Mouse (Mus musculus): ENCODE measurements at regions not wholly inside any gene's neighbourhood (a gene's known extent, or its start where the extent isn't known, plus 50 kb on each side); places are given as distances from the start of the nearest gene placed in this dataset.
"Not testable (repeated sequence)": the region's sequence is repeated elsewhere in the genome, so short reads cannot be mapped to it uniquely, and the experiment has no call there.

- H3K4me3 ChIP-seq (ENCODE audit: low read length); H3K4me1 ChIP-seq (ENCODE audit: insufficient read depth, low read length); ATAC-seq (ENCODE audit: low FRiP score, low TSS enrichment); H3K9me3 ChIP-seq (ENCODE audit: low read length); H3K36me3 ChIP-seq (ENCODE audit: insufficient read depth, low read length); H3K27me3 ChIP-seq (ENCODE audit: insufficient read depth, low read length); H3K9ac ChIP-seq (replicated peaks; ENCODE audit: low read length); H3K4me2 ChIP-seq (replicated peaks; ENCODE audit: low read depth, low read length); H3K27ac ChIP-seq (ENCODE audit: low read length): not testable (repeated sequence)
- WGBS: 59% methylated on average over 1 of the region's 5 CpGs
Measured at GRCm38 (mm10) chrX:152511922-152512321, 51.2 kb upstream of the Cldn34a start.

GRCm38 (mm10) chrX:152505405-152505804, 57.7 kb upstream of the Cldn34a start:
- not testable (repeated sequence) for H3K4me2 ChIP-seq (replicated peaks; ENCODE audit: low read depth, low read length); H3K9me3 ChIP-seq (ENCODE audit: low read length); H3K27me3 ChIP-seq (ENCODE audit: insufficient read depth, low read length); H3K9ac ChIP-seq (replicated peaks; ENCODE audit: low read length); H3K4me1 ChIP-seq (ENCODE audit: insufficient read depth, low read length); H3K36me3 ChIP-seq (ENCODE audit: insufficient read depth, low read length); ATAC-seq (ENCODE audit: low FRiP score, low TSS enrichment); H3K4me3 ChIP-seq (ENCODE audit: low read length); H3K27ac ChIP-seq (ENCODE audit: low read length)
- WGBS: no CpG with 5 or more reads among the region's 3 CpGs

GRCm38 (mm10) chrX:152499371-152499957, 63.7 kb upstream of the Cldn34a start:
- H3K4me1 ChIP-seq (ENCODE audit: insufficient read depth, low read length); H3K36me3 ChIP-seq (ENCODE audit: insufficient read depth, low read length); H3K4me3 ChIP-seq (ENCODE audit: low read length); H3K4me2 ChIP-seq (replicated peaks; ENCODE audit: low read depth, low read length); H3K27ac ChIP-seq (ENCODE audit: low read length); H3K9me3 ChIP-seq (ENCODE audit: low read length); H3K27me3 ChIP-seq (ENCODE audit: insufficient read depth, low read length); H3K9ac ChIP-seq (replicated peaks; ENCODE audit: low read length): not testable (repeated sequence)
- 0 out of 2 replicates have a peak, but pooled peaks have one; percentile 51 for ATAC-seq (ENCODE audit: low FRiP score, low TSS enrichment)
- no CpG with 5 or more reads among the region's 5 CpGs for WGBS

DNA sequence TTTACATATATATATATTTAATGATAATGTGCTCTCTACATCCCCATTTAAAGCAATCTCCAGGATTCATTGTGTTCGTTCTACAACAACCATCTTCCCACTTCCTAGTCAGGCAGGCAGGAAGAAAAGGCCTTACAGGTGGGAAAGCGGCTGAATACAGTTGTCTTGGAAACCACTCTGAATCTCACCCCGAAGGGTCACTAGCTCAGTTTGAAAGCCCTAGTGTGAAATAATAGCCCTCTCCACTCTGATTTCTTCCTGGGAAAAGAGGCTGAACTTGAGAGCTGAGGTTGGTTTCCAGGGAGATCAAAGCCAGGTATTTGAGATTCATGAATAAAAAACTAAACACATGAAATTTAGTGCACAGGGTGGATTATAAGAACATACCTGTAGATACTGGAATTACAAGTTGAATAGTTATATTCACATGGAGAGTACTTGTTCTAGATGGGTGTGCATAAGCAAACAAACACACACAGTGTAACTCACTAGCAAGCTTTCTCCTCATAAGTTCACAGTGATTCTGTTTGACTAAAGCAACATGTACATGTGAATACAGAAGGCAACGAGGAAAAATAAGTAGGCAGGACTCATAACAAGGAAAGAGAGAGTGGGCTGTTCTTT, 91.6 kb upstream of the Cldn34a start:
- Histone ChIP-seq H3K27ac (ENCODE audit: low read length) (no peak overlapping the region), H3K36me3 (ENCODE audit: insufficient read depth, low read length) (no peaks in the 10 kb centered on the region), H3K4me3 (ENCODE audit: low read length) (no peak overlapping the region), H3K4me2 (replicated peaks; ENCODE audit: low read depth, low read length) (no peak overlapping the region), H3K4me1 (ENCODE audit: insufficient read depth, low read length) (no peaks in the 10 kb centered on the region), H3K9me3 (ENCODE audit: low read length) (no peaks in the 10 kb centered on the region), H3K9ac (replicated peaks; ENCODE audit: low read length) (no peak overlapping the region), H3K27me3 (ENCODE audit: insufficient read depth, low read length) (peaks cover 14% of the 10 kb centered on the region)
- no peak for ATAC-seq (ENCODE audit: low FRiP score, low TSS enrichment)
- 60% methylated on average over 4 of the region's 4 CpGs for WGBS

GRCm38 (mm10) chrX:152424432-152424958, 56.0 kb upstream of the Gpr173 start:
- not testable (repeated sequence) for H3K27ac ChIP-seq (ENCODE audit: low read length); H3K27me3 ChIP-seq (ENCODE audit: insufficient read depth, low read length); H3K9ac ChIP-seq (replicated peaks; ENCODE audit: low read length); H3K4me2 ChIP-seq (replicated peaks; ENCODE audit: low read depth, low read length); H3K9me3 ChIP-seq (ENCODE audit: low read length); H3K4me1 ChIP-seq (ENCODE audit: insufficient read depth, low read length); H3K36me3 ChIP-seq (ENCODE audit: insufficient read depth, low read length); ATAC-seq (ENCODE audit: low FRiP score, low TSS enrichment); H3K4me3 ChIP-seq (ENCODE audit: low read length)
- no CpG with 5 or more reads among the region's 5 CpGs for WGBS

- not testable (repeated sequence) for H3K4me2 ChIP-seq (replicated peaks; ENCODE audit: low read depth, low read length); H3K27me3 ChIP-seq (ENCODE audit: insufficient read depth, low read length); ATAC-seq (ENCODE audit: low FRiP score, low TSS enrichment); H3K9ac ChIP-seq (replicated peaks; ENCODE audit: low read length); H3K9me3 ChIP-seq (ENCODE audit: low read length); H3K27ac ChIP-seq (ENCODE audit: low read length); H3K4me3 ChIP-seq (ENCODE audit: low read length); H3K36me3 ChIP-seq (ENCODE audit: insufficient read depth, low read length); H3K4me1 ChIP-seq (ENCODE audit: insufficient read depth, low read length)
- no CpG with 5 or more reads among the region's 3 CpGs for WGBS
Measured at GRCm38 (mm10) chrX:152418512-152418911, 50.0 kb upstream of the Gpr173 start.
